Mouse (Mus musculus) frontal cortex, postnatal 14 days (tissue): Measurements from ENCODE around the gene Acoxl.

Experiments used
- DNase-seq, 2 experiments: peaks; one replicate each; pipeline ENCODE4 v3.0.0; 2022; ENCODE audit warnings: low spot score in 2 of 2

The Acoxl gene

GRCm38 (mm10) chr2:128033503-128033902 lies 194.8 kb downstream of the Acoxl start:
- no peak for DNase-seq

DNA sequence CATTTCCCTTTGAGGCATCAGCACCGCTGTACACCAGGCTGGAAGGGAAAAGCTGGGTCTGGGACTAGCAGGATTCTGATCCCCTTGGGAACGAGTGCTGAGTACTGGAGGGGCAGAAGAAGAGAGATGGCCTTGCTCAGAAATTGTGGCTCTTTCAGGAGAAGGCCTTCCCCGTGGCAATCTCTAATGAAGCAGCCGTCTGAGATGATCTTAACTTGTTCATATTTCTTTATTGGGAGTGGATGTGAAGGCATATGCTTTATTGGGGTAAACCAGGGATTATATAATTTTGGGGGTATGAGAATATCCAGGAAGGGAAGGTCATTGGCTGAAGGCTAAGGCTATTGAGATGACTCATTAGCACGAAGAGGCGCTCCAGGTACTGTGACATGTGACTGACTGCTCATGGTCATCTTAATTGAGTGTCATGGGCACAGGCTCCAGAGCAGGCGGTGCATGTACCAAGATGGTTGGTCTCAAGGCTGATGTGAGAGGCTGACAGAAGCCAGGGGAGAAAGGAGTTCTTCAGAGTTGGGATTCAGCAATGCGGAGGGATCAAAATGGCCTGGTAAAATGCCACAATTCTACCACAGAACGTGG lies 195.5 kb downstream of the Acoxl start:
- no peak for DNase-seq

GRCm38 (mm10) chr2:128038259-128038890 lies 199.7 kb downstream of the Acoxl start:
- DNase-seq, result no peak

- peak in 1 of 2 experiments; percentile 20 for DNase-seq
Observed at GRCm38 (mm10) chr2:128041066-128041750, 202.5 kb downstream of the Acoxl start.

- no peak for DNase-seq
Observed at GRCm38 (mm10) chr2:128046454-128046853, 207.8 kb downstream of the Acoxl start.

DNA sequence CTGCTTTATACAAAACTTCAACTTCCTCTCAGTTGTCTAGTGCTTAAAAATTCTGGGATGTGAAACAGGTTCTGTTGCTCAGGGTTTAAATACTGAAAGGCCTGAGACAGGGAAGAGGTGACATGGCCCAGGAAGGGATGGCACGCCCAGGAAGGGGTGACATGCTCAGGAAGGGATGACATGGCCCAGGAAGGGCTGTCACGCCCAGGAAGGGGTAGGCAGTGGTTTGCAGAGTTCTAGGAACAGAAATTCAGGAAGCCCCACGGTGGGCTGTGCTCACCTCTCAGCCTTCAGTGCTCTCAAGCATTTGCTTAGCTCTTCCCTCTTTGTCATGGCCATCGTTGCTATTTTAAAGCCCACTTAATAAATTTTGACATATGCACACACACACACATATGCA lies 216.2 kb downstream of the Acoxl start:
- DNase-seq, result no peak

GRCm38 (mm10) chr2:128057872-128058271 lies 219.2 kb downstream of the Acoxl start:
- no peak for DNase-seq

GRCm38 (mm10) chr2:128058627-128059026 lies 220.0 kb downstream of the Acoxl start:
- no peak for DNase-seq

DNA sequence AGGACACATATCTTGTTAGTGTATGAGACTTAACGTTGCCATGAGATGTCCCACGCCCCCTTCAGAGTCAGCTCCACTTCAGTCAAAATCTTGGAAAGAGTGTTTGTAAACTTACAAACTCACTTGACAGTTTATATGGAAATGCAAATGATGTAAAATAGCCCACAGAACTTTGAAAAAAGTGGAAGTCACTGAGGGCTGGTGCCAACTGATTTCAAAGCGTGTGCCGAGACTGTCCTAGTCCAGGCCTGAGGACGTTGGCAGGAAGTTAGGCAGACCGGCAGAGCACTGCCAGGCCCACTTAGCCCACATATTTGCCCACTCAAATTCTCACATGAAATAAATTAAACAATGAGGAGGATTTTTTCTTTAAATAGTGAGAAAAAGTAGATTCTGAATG lies 221.5 kb downstream of the Acoxl start:
- DNase-seq, result no peak

- DNase-seq, result no peak
Observed at GRCm38 (mm10) chr2:128060680-128061287, 222.1 kb downstream of the Acoxl start.

- no peak for DNase-seq
Observed at GRCm38 (mm10) chr2:128061491-128061890, 222.8 kb downstream of the Acoxl start.

GRCm38 (mm10) chr2:128062756-128063155 lies 224.1 kb downstream of the Acoxl start:
- DNase-seq, result no peak

DNA sequence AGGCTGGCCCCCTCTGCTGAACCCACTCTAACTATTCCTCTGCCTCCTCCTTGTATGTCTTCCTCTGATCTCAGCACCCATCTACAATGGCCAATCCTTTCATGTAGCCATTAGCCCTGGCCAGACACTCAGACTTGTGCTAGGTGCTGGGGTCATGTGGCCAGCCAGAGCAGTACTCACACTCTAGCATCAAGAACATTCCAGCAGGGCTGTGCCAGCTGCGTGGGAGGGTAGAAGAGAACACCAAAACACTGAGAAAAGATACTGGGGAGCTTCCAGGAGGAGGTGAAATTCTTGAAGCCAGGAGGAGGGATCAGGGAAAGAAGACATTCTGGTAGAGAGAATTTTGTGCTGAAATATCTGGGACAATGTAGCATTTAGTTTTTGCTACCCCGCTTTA lies 226.3 kb downstream of the Acoxl start:
- DNase-seq, result no peak

- no peak for DNase-seq
Observed at GRCm38 (mm10) chr2:128065576-128065975, 226.9 kb downstream of the Acoxl start.

GRCm38 (mm10) chr2:128067162-128067561 lies 228.5 kb downstream of the Acoxl start:
- no peak for DNase-seq

- no peak for DNase-seq
Observed at GRCm38 (mm10) chr2:128067596-128067995, 228.9 kb downstream of the Acoxl start.

GRCm38 (mm10) chr2:128068176-128068575 lies 229.5 kb downstream of the Acoxl start:
- DNase-seq, result no peak

GRCm38 (mm10) chr2:128069025-128069424 lies 230.3 kb downstream of the Acoxl start:
- DNase-seq, result no peak

- DNase-seq, result no peak
Observed at GRCm38 (mm10) chr2:128071791-128072190, 233.1 kb downstream of the Acoxl start.

- no peak for DNase-seq
Observed at GRCm38 (mm10) chr2:128072944-128073343, 234.3 kb downstream of the Acoxl start.

DNA sequence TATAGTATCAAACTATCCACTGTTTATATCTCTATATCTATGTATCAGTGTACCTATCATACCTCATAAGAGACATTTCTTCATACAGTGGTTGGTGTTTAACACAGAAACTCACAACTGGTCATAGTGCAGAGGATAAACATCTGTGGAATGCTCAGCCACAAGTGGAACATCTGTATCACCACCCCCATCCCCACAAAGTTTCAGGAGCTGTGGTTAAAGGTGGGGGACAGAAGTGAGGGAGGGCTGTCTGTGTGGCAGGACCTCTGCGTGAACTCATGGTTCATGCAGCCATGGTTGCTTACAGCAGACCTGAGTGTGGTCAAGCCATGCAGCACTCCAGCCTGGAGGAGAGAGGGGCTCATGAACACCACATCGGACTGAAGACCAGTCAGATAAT lies 234.9 kb downstream of the Acoxl start:
- DNase-seq, result no peak

GRCm38 (mm10) chr2:128076936-128077335 lies 238.3 kb downstream of the Acoxl start:
- no peak for DNase-seq

GRCm38 (mm10) chr2:128078859-128079258 lies 240.2 kb downstream of the Acoxl start:
- DNase-seq, result no peak
